Mouse (Mus musculus): ENCODE measurements at regions not wholly inside any gene's neighbourhood (a gene's known extent, or its start where the extent isn't known, plus 50 kb on each side); places are given as distances from the start of the nearest gene placed in this dataset.
"Not testable (repeated sequence)": the region's sequence is repeated elsewhere in the genome, so short reads cannot be mapped to it uniquely, and the experiment has no call there.

DNA sequence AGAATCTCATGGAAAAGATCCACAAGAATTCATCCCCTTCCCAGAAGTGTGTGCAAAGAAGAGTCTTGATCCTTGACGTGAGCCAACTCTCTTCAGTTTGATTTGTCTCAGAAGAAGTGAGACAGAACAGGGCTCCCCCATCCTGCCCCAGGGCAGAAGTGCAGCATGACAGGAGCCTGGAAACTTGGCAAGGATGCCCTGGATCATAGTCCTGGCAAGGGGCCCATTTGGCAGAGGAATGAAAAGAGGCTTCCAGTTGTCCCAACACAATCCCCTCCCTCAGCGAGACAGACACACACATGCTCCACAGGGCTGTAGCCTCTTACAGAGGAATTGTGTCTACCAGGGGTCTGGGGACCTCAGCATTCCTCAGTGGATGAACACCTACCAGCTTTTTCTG, 102.7 kb downstream of the Ptpn20 start:
- peak; percentile 8 to 15 for DNase-seq (ENCODE audit: low spot score in 2 of 2)

GRCm38 (mm10) chr14:33694224-33694623, 105.2 kb downstream of the Ptpn20 start:
- DNase-seq (ENCODE audit: low spot score in 2 of 2): no peak

- DNase-seq (ENCODE audit: low spot score in 2 of 2): peak; percentile 55 to 79
These were observed 106.5 kb downstream of the Ptpn20 start for GRCm38 (mm10) chr14:33695362-33695982.

- no peak for DNase-seq (ENCODE audit: low spot score in 2 of 2)
These were observed 107.8 kb downstream of the Ptpn20 start for GRCm38 (mm10) chr14:33696817-33697216.

DNA sequence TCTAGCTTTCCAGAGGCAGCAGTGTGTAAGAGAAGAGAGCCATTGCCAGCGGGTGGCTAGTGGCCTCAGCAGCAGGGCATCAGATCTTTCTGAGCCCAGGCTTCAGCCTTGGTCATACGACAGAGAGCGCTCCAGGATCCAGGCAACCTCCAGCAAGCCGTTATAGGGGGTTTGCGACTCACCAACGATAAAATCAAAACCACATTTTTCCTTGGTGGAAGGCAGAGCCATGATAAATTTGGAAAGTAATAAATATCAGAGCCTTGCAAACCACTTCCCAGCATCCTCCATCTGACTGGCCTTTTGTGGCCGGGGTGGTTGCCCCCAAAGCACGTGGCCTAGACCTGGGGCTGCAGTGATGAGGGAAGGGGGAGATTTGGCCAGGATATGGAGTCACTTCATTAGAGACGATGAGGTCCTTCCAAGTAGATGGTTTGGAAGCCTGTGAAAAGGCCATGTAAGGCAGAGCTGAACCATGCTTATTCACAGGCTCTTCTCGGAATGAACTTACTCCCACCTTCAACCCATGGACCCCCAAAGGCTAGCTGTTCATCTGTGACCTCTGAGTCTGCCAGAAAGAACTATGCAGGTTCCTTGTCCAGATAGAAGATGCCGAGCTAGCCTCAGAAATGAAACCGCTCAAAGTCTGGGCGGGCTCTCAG, 110.9 kb downstream of the Ptpn20 start:
- no peak for DNase-seq (ENCODE audit: low spot score in 2 of 2)

DNA sequence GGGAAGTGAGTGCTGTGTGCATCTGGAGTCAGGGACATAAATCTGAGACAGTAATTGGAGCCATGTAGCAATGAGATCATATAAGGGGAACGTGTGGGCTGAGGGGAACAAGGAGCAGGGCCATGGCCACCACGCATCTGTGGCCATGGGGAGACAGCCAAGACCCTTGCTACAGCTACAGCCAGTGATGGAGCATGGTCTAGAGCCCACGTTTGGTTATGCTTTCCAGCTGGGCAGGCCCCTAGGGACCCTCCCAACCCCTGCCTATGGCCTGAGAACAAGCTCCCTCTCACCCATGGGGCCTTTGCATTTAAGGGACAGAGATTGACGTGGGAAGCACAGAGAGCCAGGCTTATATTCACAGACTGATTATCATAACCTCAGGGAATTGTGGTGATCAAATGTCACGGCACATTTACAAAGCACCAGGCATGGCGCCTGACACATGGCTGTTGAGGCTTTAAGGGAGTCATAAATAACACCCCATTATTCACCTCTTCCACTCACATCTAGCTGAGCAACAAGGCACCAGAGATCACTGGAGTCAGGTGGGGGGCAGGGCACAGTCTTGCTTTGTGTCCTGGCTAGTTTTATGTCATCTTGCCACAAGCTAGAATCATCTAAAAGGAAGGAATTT, 118.8 kb downstream of the Ptpn20 start:
- DNase-seq (ENCODE audit: low spot score in 2 of 2): no peak

GRCm38 (mm10) chr14:33708298-33708665, 119.3 kb downstream of the Ptpn20 start:
- no peak for DNase-seq (ENCODE audit: low spot score in 2 of 2)

DNA sequence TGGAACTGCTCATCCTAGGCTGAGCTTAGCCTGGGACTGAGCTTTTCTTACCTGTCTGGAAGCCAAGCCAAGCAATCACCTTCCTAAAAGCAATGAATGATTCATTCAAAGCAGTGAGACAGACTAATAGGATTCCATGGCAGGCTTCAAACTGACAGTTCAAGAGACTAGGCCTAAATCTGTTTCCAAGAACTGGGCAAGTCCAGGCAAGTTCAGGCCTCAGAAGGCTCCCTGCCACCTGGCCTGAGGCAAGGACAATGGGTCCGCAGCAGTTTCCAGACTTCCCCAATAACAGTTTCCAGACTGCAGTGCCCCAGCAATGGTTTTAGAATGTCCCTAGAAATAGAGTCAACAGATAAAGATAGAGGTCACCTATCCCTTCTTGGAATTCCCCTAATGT, 123.5 kb downstream of the Ptpn20 start:
- no peak for DNase-seq (ENCODE audit: low spot score in 2 of 2)

- no peak for DNase-seq (ENCODE audit: low spot score in 2 of 2)
These were observed 130.6 kb downstream of the Ptpn20 start for GRCm38 (mm10) chr14:33719651-33720050.

GRCm38 (mm10) chr14:33722379-33723145, 133.6 kb downstream of the Ptpn20 start:
- DNase-seq (ENCODE audit: low spot score in 2 of 2): not testable (repeated sequence)

- no peak for DNase-seq (ENCODE audit: low spot score in 2 of 2)
These were observed 137.5 kb downstream of the Ptpn20 start for GRCm38 (mm10) chr14:33726500-33726899.

GRCm38 (mm10) chr14:33729115-33729884, 140.3 kb downstream of the Ptpn20 start:
- DNase-seq (ENCODE audit: low spot score in 2 of 2): peak in 1 of 2 experiments; percentile 14

GRCm38 (mm10) chr14:33732698-33733097, 143.7 kb downstream of the Ptpn20 start:
- no peak for DNase-seq (ENCODE audit: low spot score in 2 of 2)

DNA sequence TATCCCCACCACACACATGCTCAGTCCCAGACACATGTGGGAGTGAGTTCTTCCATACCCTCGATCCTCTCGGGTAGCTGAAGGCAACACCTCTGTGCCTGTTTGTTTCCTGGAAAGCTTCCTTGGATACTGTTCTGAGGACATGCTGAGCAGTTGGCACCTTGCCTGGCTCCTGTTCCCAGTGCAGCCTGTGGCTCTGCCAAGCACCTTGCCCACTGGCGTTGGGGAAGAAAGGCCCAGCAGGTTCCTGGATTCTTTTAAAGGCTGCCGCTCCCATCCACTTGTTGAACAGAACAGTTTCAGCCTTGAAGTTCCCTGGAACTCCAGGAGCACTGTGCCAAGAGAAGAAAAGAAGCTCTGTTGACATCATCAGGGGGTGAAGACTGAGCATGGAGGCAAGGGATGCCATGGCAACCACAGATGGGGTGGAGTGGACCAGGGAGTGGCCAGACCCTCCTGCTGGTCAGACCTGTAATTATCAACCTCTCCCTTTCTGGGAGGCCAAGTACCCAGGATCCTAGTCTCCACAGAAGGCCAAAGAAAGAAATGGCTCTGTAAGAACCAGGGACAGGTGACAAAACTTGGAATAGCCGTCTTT, 145.5 kb downstream of the Ptpn20 start:
- DNase-seq (ENCODE audit: low spot score in 2 of 2): peak; percentile 3 to 48

DNA sequence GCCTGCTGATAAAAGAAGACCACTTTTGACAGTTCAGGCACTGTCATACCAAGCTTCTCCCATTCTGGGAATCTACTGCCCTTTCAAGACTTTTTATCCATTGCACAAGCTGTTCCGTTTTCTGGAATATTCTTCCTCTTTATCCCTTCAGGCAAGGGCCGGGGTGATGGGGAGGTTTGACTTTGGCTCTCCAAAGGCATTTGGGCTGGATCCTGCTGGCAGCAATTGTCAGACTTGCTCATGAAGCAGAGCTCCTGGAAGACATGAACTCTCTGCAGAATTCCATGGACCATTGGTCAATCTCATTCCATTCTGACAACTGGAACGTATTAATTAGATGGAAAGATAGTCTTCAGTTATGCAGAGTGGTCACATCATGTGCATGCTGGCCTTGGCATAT, 146.6 kb downstream of the Ptpn20 start:
- no peak for DNase-seq (ENCODE audit: low spot score in 2 of 2)

GRCm38 (mm10) chr14:33746181-33746580, 157.2 kb downstream of the Ptpn20 start:
- DNase-seq (ENCODE audit: low spot score in 2 of 2): no peak

GRCm38 (mm10) chr14:33759656-33760055, 163.7 kb upstream of the Gdf10 start:
- DNase-seq (ENCODE audit: low spot score in 2 of 2): peak in 1 of 2 experiments; percentile 2

- no peak for DNase-seq (ENCODE audit: low spot score in 2 of 2)
These were observed 159.7 kb upstream of the Gdf10 start for GRCm38 (mm10) chr14:33763641-33764046.

GRCm38 (mm10) chr14:33765767-33766166, 157.6 kb upstream of the Gdf10 start:
- no peak for DNase-seq (ENCODE audit: low spot score in 2 of 2)

GRCm38 (mm10) chr14:33772374-33772773, 151.0 kb upstream of the Gdf10 start:
- DNase-seq (ENCODE audit: low spot score in 2 of 2): no peak

DNA sequence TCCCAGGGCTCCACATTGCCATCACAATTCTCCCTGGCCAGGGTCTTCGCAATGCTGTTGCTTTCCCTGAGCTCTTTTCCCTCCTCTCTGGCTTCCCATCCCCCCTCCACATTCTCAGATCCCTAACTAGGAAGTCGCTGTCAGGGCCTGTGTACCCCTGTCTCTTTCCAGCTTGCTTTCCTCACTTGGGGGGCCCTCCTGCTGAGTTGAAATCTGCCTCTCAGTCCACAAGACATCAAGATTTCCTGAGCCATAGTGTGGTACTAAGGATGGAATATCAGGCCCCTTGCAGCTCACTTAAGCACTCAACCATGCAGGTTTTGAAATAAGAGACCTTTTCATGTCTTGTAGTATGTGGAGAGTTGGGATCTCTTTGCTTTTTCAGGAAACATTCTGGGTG, 133.8 kb upstream of the Gdf10 start:
- DNase-seq (ENCODE audit: low spot score in 2 of 2): no peak

Measured in layer of hippocampus, adult 18-20 months (tissue).